Mouse (Mus musculus) heart, postnatal 25 days (tissue): ENCODE results near the gene Col17a1. TPM values are rescaled to one million over a fixed set of nuclear protein-coding genes. Genes with fewer than 3 reads are reported as not detected.

ENCODE experiments used
- DNase-seq: peaks from one replicate; pipeline ENCODE4 v3.0.0; 2022; ENCODE audit warnings: low spot score
- intact Hi-C: fragments of 180-260 bp; cut with DNase I; formaldehyde crosslinking; loops from one replicate; pipeline ENCODE4 v1.15.1; 2025
- total RNA-seq, 2 experiments: library from RNA; stranded (reverse); gene quantifications; 2 replicates each; pipeline ENCODE4 v1.2.3; 2021

The Col17a1 gene
- total RNA-seq: not detected

GRCm38 (mm10) chr19:47691994-47692393 lies at the start of gene Col17a1:
Col17a1 (minus strand) TSS chr19:47692094.
- DNase-seq: no peak
- intact Hi-C loops: no loop called here

- DNase-seq: no peak
- intact Hi-C loops: loop anchor here (2.0 to 10.0 kb wide), 3 partner anchors 151 to 225 kb away; partner anchors contain the start of gene Stn1
Measured at GRCm38 (mm10) chr19:47731931-47732330, 40.0 kb upstream of the Col17a1 start.

GRCm38 (mm10) chr19:47731071-47731881 lies 39.4 kb upstream of the Col17a1 start, which contains the start of gene Sfr1:
Sfr1 (plus strand) TSS chr19:47731682.
- peak; percentile 99 for DNase-seq
- intact Hi-C loops: loop anchor here (2.0 to 10.0 kb wide), 3 partner anchors 150 to 224 kb away; partner anchors contain the start of gene Stn1

GRCm38 (mm10) chr19:47730691-47731070 lies 38.8 kb upstream of the Col17a1 start:
- intact Hi-C loops: loop anchor here (2.0 to 10.0 kb wide), 3 partner anchors 150 to 223 kb away; partner anchors contain the start of gene Stn1
- DNase-seq: peak; percentile 62

- intact Hi-C loops: loop anchor here (5.0 kb wide), 1 partner anchor 68 kb away; no protein-coding TSS in a partner anchor
- DNase-seq: no peak
Measured at GRCm38 (mm10) chr19:47725643-47726140, 33.8 kb upstream of the Col17a1 start.

- intact Hi-C loops: loop anchor here (5.0 kb wide), 1 partner anchor 68 kb away; no protein-coding TSS in a partner anchor
- DNase-seq: no peak
Measured at GRCm38 (mm10) chr19:47724903-47725302, 33.0 kb upstream of the Col17a1 start.

- DNase-seq: no peak
- intact Hi-C loops: no loop called here
Measured at GRCm38 (mm10) chr19:47722471-47722870, 30.6 kb upstream of the Col17a1 start.

- intact Hi-C loops: no loop called here
- no peak for DNase-seq
Measured at GRCm38 (mm10) chr19:47719147-47719546, 27.3 kb upstream of the Col17a1 start.

GRCm38 (mm10) chr19:47716144-47716543 lies 24.2 kb upstream of the Col17a1 start:
- intact Hi-C loops: no loop called here
- DNase-seq: no peak

GRCm38 (mm10) chr19:47713457-47713856 lies 21.6 kb upstream of the Col17a1 start:
- intact Hi-C loops: no loop called here
- DNase-seq: no peak

GRCm38 (mm10) chr19:47710376-47710775 lies 18.5 kb upstream of the Col17a1 start:
- intact Hi-C loops: no loop called here
- DNase-seq: no peak

GRCm38 (mm10) chr19:47705772-47706309 lies 13.9 kb upstream of the Col17a1 start:
- no peak for DNase-seq
- intact Hi-C loops: no loop called here

GRCm38 (mm10) chr19:47705080-47705771 lies 13.3 kb upstream of the Col17a1 start:
- intact Hi-C loops: no loop called here
- DNase-seq: no peak

- intact Hi-C loops: no loop called here
- DNase-seq: no peak
Measured at GRCm38 (mm10) chr19:47700509-47700908, 8.6 kb upstream of the Col17a1 start.

GRCm38 (mm10) chr19:47699743-47700142 lies 7.8 kb upstream of the Col17a1 start:
- intact Hi-C loops: no loop called here
- no peak for DNase-seq

GRCm38 (mm10) chr19:47698266-47698665 lies 6.4 kb upstream of the Col17a1 start:
- no peak for DNase-seq
- intact Hi-C loops: no loop called here

- intact Hi-C loops: no loop called here
Measured at GRCm38 (mm10) chr19:47697067-47697466, 5.2 kb upstream of the Col17a1 start.

GRCm38 (mm10) chr19:47696411-47696810 lies 4.5 kb upstream of the Col17a1 start:
- DNase-seq: no peak
- intact Hi-C loops: no loop called here

More at GRCm38 (mm10) chr19:47697067-47697466, 5.2 kb upstream of the Col17a1 start:
- no peak for DNase-seq

- intact Hi-C loops: no loop called here
Measured at GRCm38 (mm10) chr19:47695725-47696124, 3.8 kb upstream of the Col17a1 start.

GRCm38 (mm10) chr19:47689592-47689991 lies 2.3 kb downstream of the Col17a1 start:
- no peak for DNase-seq

More at GRCm38 (mm10) chr19:47695725-47696124, 3.8 kb upstream of the Col17a1 start:
- DNase-seq: no peak

More at GRCm38 (mm10) chr19:47689592-47689991, 2.3 kb downstream of the Col17a1 start:
- intact Hi-C loops: no loop called here
